In the genomic region with DNA sequence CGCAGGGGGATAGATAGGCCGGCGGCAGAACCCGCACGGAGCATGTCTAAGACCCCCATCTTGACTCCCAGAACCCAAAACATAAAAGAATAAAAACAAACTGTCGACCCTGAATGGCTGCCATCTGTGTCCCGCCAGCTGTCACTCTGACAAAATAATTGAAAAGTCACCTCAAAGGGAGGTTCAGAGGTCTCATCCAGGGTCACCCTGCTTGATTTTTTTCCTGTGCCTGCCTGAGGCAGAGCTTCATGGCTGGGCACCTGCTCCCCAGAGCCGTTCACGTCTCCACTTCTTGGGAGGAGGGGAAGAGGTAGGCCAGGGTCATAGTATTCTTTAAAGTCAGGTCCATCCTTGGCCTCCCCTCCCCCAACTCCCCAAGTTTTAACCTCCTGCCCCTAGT, we compare ENCODE assay signal across 14 mouse cellular contexts. TPM values are rescaled to one million over a fixed set of nuclear protein-coding genes. Genes with fewer than 3 reads are reported as not detected.
A peak's percentile ranks its signal among the peaks of the same experiment; 100 is the strongest.
DNase-seq lines count a peak whose midpoint lies in the region; ATAC-seq and TF ChIP-seq lines count a peak whose summit lies in the region.
"Had no signal": no experiment of that assay in that cellular context is flagged by ENCODE, and none has a peak within 500 bp of the region (broad histone marks: within the 10 kb centered on the region; RNA-seq: fewer than 3 reads in every experiment).

No protein-coding gene starts in this region.

- no peaks in the 10 kb centered on the region for H3K27me3 ChIP-seq in heart, embryonic 13.5 days (replicated peaks)
- no peaks in the 10 kb centered on the region for H3K27me3 ChIP-seq in kidney, embryonic 16.5 days (ENCODE audit: insufficient read depth, low read length)
- H3K27me3 ChIP-seq in E14TG2a.4 (ENCODE audit: insufficient read depth, low read length), result no peaks in the 10 kb centered on the region
- H3K27me3 ChIP-seq: embryonic facial prominence, embryonic 13.5 days; forebrain, embryonic 15.5 days had no signal

- no peak overlapping the region for H3K4me3 ChIP-seq in heart, embryonic 13.5 days
- no peak overlapping the region for H3K4me3 ChIP-seq in kidney, embryonic 16.5 days (ENCODE audit: low read length)
- H3K4me3 ChIP-seq in E14TG2a.4 (replicated peaks; ENCODE audit: low read length), result peak overlapping the region; percentile 72
- H3K4me3 ChIP-seq: embryonic facial prominence, embryonic 13.5 days; forebrain, embryonic 15.5 days; limb, embryonic 10.5 days had no signal

- peaks cover 20% of the 10 kb centered on the region for H3K36me3 ChIP-seq in heart, embryonic 13.5 days
- H3K36me3 ChIP-seq in kidney, embryonic 16.5 days (ENCODE audit: insufficient read depth, low read length), result no peaks in the 10 kb centered on the region; the same call in 1 of the 2 replicates
- peaks cover 68% of the 10 kb centered on the region for H3K36me3 ChIP-seq in E14TG2a.4 (ENCODE audit: insufficient read depth, low read length)
- H3K36me3 ChIP-seq: forebrain, embryonic 15.5 days had no signal

- H3K9ac ChIP-seq in heart, embryonic 13.5 days, result peak overlapping the region; percentile 13; the same call in 1 of the 2 replicates
- H3K9ac ChIP-seq in kidney, embryonic 16.5 days (replicated peaks; ENCODE audit: low read length), result no peak overlapping the region
- H3K9ac ChIP-seq: embryonic facial prominence, embryonic 13.5 days; forebrain, embryonic 15.5 days had no signal

- no peak for DNase-seq in heart, adult 9 months (ENCODE audit: low spot score in 2 of 2)
- DNase-seq in kidney, adult 11 months, result no peak
- peak; percentile 51 for DNase-seq in embryo, embryonic 11 days
- DNase-seq in lung, postnatal 14 days, result no peak
- DNase-seq: gastrocnemius, postnatal 14 days; lung, adult 18-20 months had no signal

- TF ChIP-seq CTCF in E14TG2a.4 (conservative IDR thresholded peaks at IDR 0.05; ENCODE audit: low read length), result no peak

- no peak for ATAC-seq in heart, embryonic 13.5 days (ENCODE audit: extremely low read depth, insufficient number of reproducible peaks, low FRiP score, low TSS enrichment)
- ATAC-seq in kidney, embryonic 16.5 days (ENCODE audit: low FRiP score, low TSS enrichment), result no peak
- ATAC-seq: CD4-positive, CD25-positive, alpha-beta regulatory T cell, adult 4 months; forebrain, embryonic 15.5 days; intestine, embryonic 16.5 days had no signal

- WGBS in heart, embryonic 13.5 days, result 18% methylated on average over 9 of the region's 9 CpGs
- 11% methylated on average over 8 of the region's 9 CpGs for WGBS in kidney, embryonic 16.5 days

- no peaks in the 10 kb centered on the region for H3K9me3 ChIP-seq in heart, embryonic 13.5 days
- no peaks in the 10 kb centered on the region for H3K9me3 ChIP-seq in kidney, embryonic 16.5 days (ENCODE audit: low read length)
- no peaks in the 10 kb centered on the region for H3K9me3 ChIP-seq in E14TG2a.4 (ENCODE audit: low read length)
- H3K9me3 ChIP-seq: embryonic facial prominence, embryonic 13.5 days; forebrain, embryonic 15.5 days; limb, embryonic 10.5 days had no signal

- H3K4me2 ChIP-seq in heart, embryonic 13.5 days, result peak overlapping the region; percentile 38
- no peak overlapping the region for H3K4me2 ChIP-seq in kidney, embryonic 16.5 days (replicated peaks; ENCODE audit: low read depth, low read length)
- H3K4me2 ChIP-seq: embryonic facial prominence, embryonic 13.5 days; forebrain, embryonic 15.5 days had no signal

- H3K4me1 ChIP-seq in heart, embryonic 13.5 days, result peaks cover 98% of the 10 kb centered on the region
- H3K4me1 ChIP-seq in kidney, embryonic 16.5 days (ENCODE audit: insufficient read depth, low read length), result peaks cover 86% of the 10 kb centered on the region
- peaks cover 95% of the 10 kb centered on the region for H3K4me1 ChIP-seq in E14TG2a.4 (replicated peaks; ENCODE audit: low read depth, low read length)

- peak overlapping the region; percentile 30 for H3K27ac ChIP-seq in heart, embryonic 13.5 days (replicated peaks)
- peak overlapping the region; percentile 9; the same call in 1 of the 2 replicates for H3K27ac ChIP-seq in kidney, embryonic 16.5 days (ENCODE audit: low read length)
- H3K27ac ChIP-seq: embryonic facial prominence, embryonic 13.5 days; forebrain, embryonic 15.5 days; limb, embryonic 10.5 days had no signal

RNA-seq across cellular contexts. Expression of a gene that starts 7.8 kb away (rescaled TPM):
- polyA plus RNA-seq in heart, embryonic 13.5 days (2015; fragmentation: Nextera tagmentation; extraction: Ambion mirVana), result 23.2 and 26.4 TPM in 2 replicates
- 41.6 and 51.0 TPM in 2 replicates for polyA plus RNA-seq in kidney, embryonic 16.5 days (2015; fragmentation: Nextera tagmentation; extraction: Ambion mirVana)

RNA-seq across cellular contexts. Expression of a gene that starts 8.6 kb away (rescaled TPM):
- polyA plus RNA-seq in heart, embryonic 13.5 days (2015; fragmentation: Nextera tagmentation; extraction: Ambion mirVana), result 30.3 and 30.8 TPM in 2 replicates
- polyA plus RNA-seq in kidney, embryonic 16.5 days (2015; fragmentation: Nextera tagmentation; extraction: Ambion mirVana), result 30.5 and 33.7 TPM in 2 replicates
